Mouse (Mus musculus) CH12.LX (cell line): ENCODE data around the gene Arel1.

Experiments
- CTCF ChIP-seq, 2 experiments: IDR thresholded peaks in 1 of 2; conservative IDR thresholded peaks in 1 of 2; 2 replicates each; pipeline ENCODE4 v1.5.1; 2011 to 2012; ENCODE audit warnings: low read depth in 2 of 2, low read length in 2 of 2, improper control_type of control experiment in 1 of 2, inconsistent platforms in 1 of 2, mild to moderate bottlenecking in 1 of 2, moderate library complexity in 1 of 2
- ZMIZ1 ChIP-seq: IDR thresholded peaks from 2 replicates; pipeline ENCODE4 v1.6.1; 2012; ENCODE audit warnings: low read depth, mild to moderate bottlenecking, inconsistent platforms, low read length, improper control_type of control experiment

GRCm38 (mm10) chr12:84897322-84897721 is 73.4 kb downstream of the Arel1 start:
- TF ChIP-seq ZMIZ1, result no peak
- TF ChIP-seq CTCF (conservative IDR thresholded peaks at IDR 0.05 in 1 of 2, IDR thresholded peaks at IDR 0.05 in 1 of 2; ENCODE audit: low read depth in 2 of 2, low read length in 2 of 2), result no peak
